Mouse (Mus musculus) naive thymus-derived CD4-positive, alpha-beta T cell, adult 2 months (primary cell): ENCODE measurements around the gene Olfr549.

ENCODE experiments used
- DNase-seq: peaks from one replicate; pipeline ENCODE4 v3.0.0-alpha.2; 2011; ENCODE audit warnings: low read depth

Olfr549 gene

GRCm38 (mm10) chr7:102597378-102598031 lies 47.8 kb downstream of the Olfr549 start, which contains the start of gene Olfr552:
Gene Olfr552 (plus strand): TSS chr7:102597770.
- no peak for DNase-seq
